Mouse (Mus musculus): ENCODE measurements around the gene Cav2.
A peak's percentile ranks its signal among the peaks of the same experiment; 100 is the strongest.

Cav2 gene

GRCm38 (mm10) chr6:17280939-17281756 lies at the start of gene Cav2:
Cav2 (plus strand) TSS chr6:17281185.
- peak; percentile 27 for DNase-seq (ENCODE audit: low read depth, low spot score)

- DNase-seq (ENCODE audit: low read depth, low spot score): no peak
Measured at GRCm38 (mm10) chr6:17239693-17240092, 41.3 kb upstream of the Cav2 start.

GRCm38 (mm10) chr6:17241013-17241412 lies 40.0 kb upstream of the Cav2 start:
- DNase-seq (ENCODE audit: low read depth, low spot score): no peak

- DNase-seq (ENCODE audit: low read depth, low spot score): no peak
Measured at GRCm38 (mm10) chr6:17246959-17247358, 34.0 kb upstream of the Cav2 start.

- DNase-seq (ENCODE audit: low read depth, low spot score): no peak
Measured at GRCm38 (mm10) chr6:17247673-17248072, 33.3 kb upstream of the Cav2 start.

GRCm38 (mm10) chr6:17248241-17248640 lies 32.7 kb upstream of the Cav2 start:
- no peak for DNase-seq (ENCODE audit: low read depth, low spot score)

- no peak for DNase-seq (ENCODE audit: low read depth, low spot score)
Measured at GRCm38 (mm10) chr6:17251958-17252357, 29.0 kb upstream of the Cav2 start.

- DNase-seq (ENCODE audit: low read depth, low spot score): no peak
Measured at GRCm38 (mm10) chr6:17258142-17258541, 22.8 kb upstream of the Cav2 start.

- no peak for DNase-seq (ENCODE audit: low read depth, low spot score)
Measured at GRCm38 (mm10) chr6:17258911-17259310, 22.1 kb upstream of the Cav2 start.

GRCm38 (mm10) chr6:17262786-17263185 lies 18.2 kb upstream of the Cav2 start:
- DNase-seq (ENCODE audit: low read depth, low spot score): no peak

GRCm38 (mm10) chr6:17265043-17265442 lies 15.9 kb upstream of the Cav2 start:
- DNase-seq (ENCODE audit: low read depth, low spot score): no peak

GRCm38 (mm10) chr6:17266466-17266865 lies 14.5 kb upstream of the Cav2 start:
- no peak for DNase-seq (ENCODE audit: low read depth, low spot score)

GRCm38 (mm10) chr6:17278366-17278765 lies 2.6 kb upstream of the Cav2 start:
- no peak for DNase-seq (ENCODE audit: low read depth, low spot score)

GRCm38 (mm10) chr6:17281757-17282092 lies 740 bp downstream of the Cav2 start:
- no peak for DNase-seq (ENCODE audit: low read depth, low spot score)

GRCm38 (mm10) chr6:17282159-17282558 lies 1.2 kb downstream of the Cav2 start:
- DNase-seq (ENCODE audit: low read depth, low spot score): no peak

GRCm38 (mm10) chr6:17283834-17284233 lies 2.8 kb downstream of the Cav2 start:
- no peak for DNase-seq (ENCODE audit: low read depth, low spot score)

- no peak for DNase-seq (ENCODE audit: low read depth, low spot score)
Measured at GRCm38 (mm10) chr6:17286381-17286780, 5.4 kb downstream of the Cav2 start.

- no peak for DNase-seq (ENCODE audit: low read depth, low spot score)
Measured at GRCm38 (mm10) chr6:17295116-17295515, 14.1 kb downstream of the Cav2 start.

GRCm38 (mm10) chr6:17305954-17306601 lies 25.1 kb downstream of the Cav2 start, which contains the start of gene Cav1:
Cav1 (plus strand) TSS chr6:17306335.
- DNase-seq (ENCODE audit: low read depth, low spot score): peak; percentile 64

GRCm38 (mm10) chr6:17306602-17307325 lies 25.8 kb downstream of the Cav2 start:
- no peak for DNase-seq (ENCODE audit: low read depth, low spot score)

GRCm38 (mm10) chr6:17307461-17308115 lies 26.6 kb downstream of the Cav2 start:
- peak; percentile 33 for DNase-seq (ENCODE audit: low read depth, low spot score)

GRCm38 (mm10) chr6:17308661-17309060 lies 27.7 kb downstream of the Cav2 start:
- no peak for DNase-seq (ENCODE audit: low read depth, low spot score)

Data from R1 (cell line).